Mouse (Mus musculus): ENCODE measurements around the gene Top3a. TPM values are rescaled to one million over a fixed set of nuclear protein-coding genes. Genes with fewer than 3 reads are reported as not detected.

Gene Top3a
- polyA plus RNA-seq, 1 experiment from 2014 or later: 6.7 TPM

GRCm38 (mm10) chr11:60698806-60699523 is 78.2 kb downstream of the Top3a start:
- peaks cover 10% of the 10 kb centered on the region; the same call in 1 of the 2 replicates for H3K4me1 ChIP-seq (ENCODE audit: insufficient read depth, low read depth, low read length)
- no peak for TF ChIP-seq EP300 (IDR thresholded peaks at IDR 0.05)
- no peak for TF ChIP-seq CTCF (IDR thresholded peaks at IDR 0.05)
- H3K36me3 ChIP-seq (ENCODE audit: insufficient read depth, low read length): no peaks in the 10 kb centered on the region
- H3K27me3 ChIP-seq (replicated peaks; ENCODE audit: insufficient read depth, low read length): no peaks in the 10 kb centered on the region
- H3K9ac ChIP-seq (replicated peaks; ENCODE audit: low read depth): peak overlapping the region; percentile 29; the same call in 1 of the 2 replicates
- peak overlapping the region; percentile 90 for H3K27ac ChIP-seq (ENCODE audit: low read length)
- no peaks in the 10 kb centered on the region for H3K9me3 ChIP-seq (ENCODE audit: low read length)
- WGBS: 2% methylated on average over 22 of the region's 22 CpGs
- H3K4me3 ChIP-seq (ENCODE audit: low read depth, low read length): peak overlapping the region; percentile 88
- H3K4me2 ChIP-seq (replicated peaks; ENCODE audit: low read depth, low read length): peak overlapping the region; percentile 79
- DNase-seq (ENCODE audit: low spot score) (peak; percentile 90), ATAC-seq (peak; percentile 66)

GRCm38 (mm10) chr11:60697561-60697960 is 79.6 kb downstream of the Top3a start:
- peak; percentile 82 for DNase-seq (ENCODE audit: low spot score)
- 60% methylated on average over 2 of the region's 2 CpGs for WGBS

GRCm38 (mm10) chr11:60696165-60696564 is 81.0 kb downstream of the Top3a start:
- ATAC-seq: no peak
- WGBS: 54% methylated on average over 1 of the region's 1 CpGs
- peaks cover 10% of the 10 kb centered on the region; the same call in 1 of the 2 replicates for H3K4me1 ChIP-seq (ENCODE audit: insufficient read depth, low read depth, low read length)
- H3K27me3 ChIP-seq (replicated peaks; ENCODE audit: insufficient read depth, low read length): no peaks in the 10 kb centered on the region
- TF ChIP-seq CTCF (IDR thresholded peaks at IDR 0.05) (0 out of 2 replicates have a peak, but pooled peaks have one; percentile 12), EP300 (IDR thresholded peaks at IDR 0.05) (no peak)
- no peak overlapping the region for H3K4me2 ChIP-seq (replicated peaks; ENCODE audit: low read depth, low read length)
- H3K36me3 ChIP-seq (ENCODE audit: insufficient read depth, low read length): no peaks in the 10 kb centered on the region
- H3K4me3 ChIP-seq (ENCODE audit: low read depth, low read length): no peak overlapping the region
- H3K9me3 ChIP-seq (ENCODE audit: low read length): no peaks in the 10 kb centered on the region
- no peak overlapping the region for H3K9ac ChIP-seq (replicated peaks; ENCODE audit: low read depth)
- DNase-seq (ENCODE audit: low spot score): no peak
- H3K27ac ChIP-seq (ENCODE audit: low read length): no peak overlapping the region

More at GRCm38 (mm10) chr11:60697561-60697960, 79.6 kb downstream of the Top3a start:
- peaks cover 10% of the 10 kb centered on the region; the same call in 1 of the 2 replicates for H3K4me1 ChIP-seq (ENCODE audit: insufficient read depth, low read depth, low read length)
- no peaks in the 10 kb centered on the region for H3K36me3 ChIP-seq (ENCODE audit: insufficient read depth, low read length)
- no peaks in the 10 kb centered on the region for H3K27me3 ChIP-seq (replicated peaks; ENCODE audit: insufficient read depth, low read length)
- H3K27ac ChIP-seq (ENCODE audit: low read length): no peak overlapping the region
- ATAC-seq: no peak
- H3K9me3 ChIP-seq (ENCODE audit: low read length): no peaks in the 10 kb centered on the region
- no peak overlapping the region for H3K4me3 ChIP-seq (ENCODE audit: low read depth, low read length)
- no peak overlapping the region for H3K4me2 ChIP-seq (replicated peaks; ENCODE audit: low read depth, low read length)
- no peak overlapping the region for H3K9ac ChIP-seq (replicated peaks; ENCODE audit: low read depth)
- TF ChIP-seq EP300 (IDR thresholded peaks at IDR 0.05): no peak
- TF ChIP-seq CTCF (IDR thresholded peaks at IDR 0.05): peak; percentile 69

Small RNAs within 50 kb of the gene (microRNA-seq; reads per million reads assigned to microRNA genes)
- not detected for gene Mir5100

Other genes with a start within 250 kb of the Top3a start
- 36.5 and 40.5 TPM in 2 replicates for gene Alkbh5, start 241.0 kb downstream of the Top3a start, polyA plus RNA-seq (2015; fragmentation: Nextera tagmentation; extraction: Ambion mirVana)
- gene Llgl1, start 77.6 kb downstream of the Top3a start, polyA plus RNA-seq (2015; fragmentation: Nextera tagmentation; extraction: Ambion mirVana): 22.7 and 22.9 TPM in 2 replicates
- 72.4 and 77.3 TPM in 2 replicates for gene Flii, start 50.1 kb downstream of the Top3a start, polyA plus RNA-seq (2015; fragmentation: Nextera tagmentation; extraction: Ambion mirVana)
- gene Mief2, start 49.0 kb downstream of the Top3a start, polyA plus RNA-seq (2015; fragmentation: Nextera tagmentation; extraction: Ambion mirVana): 14.5 and 15.2 TPM in 2 replicates
- gene Smcr8, start 159 bp upstream of the Top3a start, polyA plus RNA-seq (2015; fragmentation: Nextera tagmentation; extraction: Ambion mirVana): 2.5 and 3.0 TPM in 2 replicates
- gene Shmt1, start 34.4 kb upstream of the Top3a start, polyA plus RNA-seq (2015; fragmentation: Nextera tagmentation; extraction: Ambion mirVana): 14.4 and 18.4 TPM in 2 replicates
- gene Dhrs7b, start 53.3 kb upstream of the Top3a start, polyA plus RNA-seq (2015; fragmentation: Nextera tagmentation; extraction: Ambion mirVana): 24.2 and 28.7 TPM in 2 replicates
- 45.3 and 48.4 TPM in 2 replicates for gene Tmem11, start 101.9 kb upstream of the Top3a start, polyA plus RNA-seq (2015; fragmentation: Nextera tagmentation; extraction: Ambion mirVana)
- gene Natd1, start 137.4 kb upstream of the Top3a start, polyA plus RNA-seq (2015; fragmentation: Nextera tagmentation; extraction: Ambion mirVana): 17.0 and 19.1 TPM in 2 replicates
- gene Map2k3, start 154.7 kb upstream of the Top3a start, polyA plus RNA-seq (2015; fragmentation: Nextera tagmentation; extraction: Ambion mirVana): 97.1 and 106 TPM in 2 replicates
- gene Kcnj12, start 245.2 kb upstream of the Top3a start, polyA plus RNA-seq (2015; fragmentation: Nextera tagmentation; extraction: Ambion mirVana): 0.33 and 0.61 TPM in 2 replicates